Mouse (Mus musculus) cerebellum, postnatal 25 days (tissue): ENCODE measurements around the gene Tgif2lx2.
"Not testable (repeated sequence)": the region's sequence is repeated elsewhere in the genome, so short reads cannot be mapped to it uniquely, and the experiment has no call there.

Experiments
- DNase-seq, 2 experiments: peaks; one replicate each; pipeline ENCODE4 v3.0.0; 2021; ENCODE audit warnings: mixed read lengths in 2 of 2

Gene Tgif2lx2

DNA sequence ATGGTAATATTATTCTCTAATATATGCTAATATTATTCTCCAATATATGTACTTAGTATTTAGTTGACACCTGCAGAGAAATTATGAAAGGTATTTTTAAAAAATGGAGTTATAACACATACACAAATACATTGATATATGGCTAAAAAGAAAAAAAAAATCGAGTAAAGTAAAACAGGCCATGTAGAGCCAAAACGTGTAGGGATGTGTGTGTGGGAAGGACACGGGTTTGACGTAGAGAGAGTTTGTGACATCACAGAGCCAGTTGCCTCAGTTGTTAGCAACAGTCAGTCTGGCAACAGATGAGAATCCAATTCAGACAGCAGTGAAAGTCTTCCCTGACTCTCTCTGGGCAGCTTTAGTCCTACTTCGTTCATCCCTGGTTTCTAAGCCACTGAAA lies at the start of gene Tgif2lx2:
Gene Tgif2lx2 (plus strand): TSS at position 301 of the 400 bp plus-strand sequence.
- DNase-seq: not testable (repeated sequence)
